Mouse (Mus musculus): ENCODE data around the gene Fam83b.

Fam83b gene

GRCm38 (mm10) chr9:76566515-76567280 lies at the start of gene Fam83b:
TSS of gene Fam83b (minus strand) at chr9:76567116.
- peak; percentile 14 for DNase-seq (ENCODE audit: low spot score)

GRCm38 (mm10) chr9:76614165-76614564 lies 47.2 kb upstream of the Fam83b start:
- DNase-seq (ENCODE audit: low spot score): no peak

GRCm38 (mm10) chr9:76603744-76604143 lies 36.8 kb upstream of the Fam83b start:
- DNase-seq (ENCODE audit: low spot score): no peak

DNA sequence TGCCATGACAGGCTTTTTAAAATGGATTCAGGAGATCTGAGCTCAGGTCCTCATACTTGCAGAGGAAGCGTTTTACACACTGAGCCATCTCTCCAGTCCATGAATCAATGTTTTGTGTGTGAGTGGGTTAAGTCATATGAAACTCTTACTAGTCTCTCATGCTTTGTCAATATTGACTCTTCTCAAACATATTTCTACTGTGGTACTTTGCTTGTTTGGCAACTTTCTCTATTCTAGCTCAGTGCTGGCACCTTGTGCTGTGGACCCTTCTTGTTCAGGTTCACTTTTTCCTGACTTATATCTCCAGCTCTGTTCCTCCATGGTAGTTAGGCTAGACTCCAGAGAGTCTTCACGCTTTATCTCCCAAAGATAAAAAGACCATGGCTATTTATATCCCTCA lies 36.0 kb upstream of the Fam83b start:
- DNase-seq (ENCODE audit: low spot score): no peak

- DNase-seq (ENCODE audit: low spot score): no peak
These were observed 30.5 kb upstream of the Fam83b start for GRCm38 (mm10) chr9:76597395-76597794.

DNA sequence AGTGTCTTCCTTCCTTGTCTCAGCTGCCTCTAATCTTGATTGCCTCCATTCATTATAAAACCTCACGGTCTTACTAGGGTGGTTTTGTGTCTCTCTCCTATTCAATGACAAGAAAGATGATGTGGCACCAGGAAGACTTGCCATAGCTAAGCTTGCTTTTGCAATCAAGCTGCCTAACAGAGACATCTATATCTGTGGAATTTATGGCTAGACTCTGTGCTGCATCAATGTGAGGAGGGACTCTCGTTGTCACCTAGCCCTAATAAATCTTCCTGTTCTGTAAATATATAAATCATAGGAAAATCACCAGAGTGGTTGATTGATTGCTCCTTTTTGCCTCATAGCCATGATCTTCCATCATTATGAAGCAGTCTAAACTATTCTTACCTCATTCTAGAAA lies 26.9 kb upstream of the Fam83b start:
- no peak for DNase-seq (ENCODE audit: low spot score)

DNA sequence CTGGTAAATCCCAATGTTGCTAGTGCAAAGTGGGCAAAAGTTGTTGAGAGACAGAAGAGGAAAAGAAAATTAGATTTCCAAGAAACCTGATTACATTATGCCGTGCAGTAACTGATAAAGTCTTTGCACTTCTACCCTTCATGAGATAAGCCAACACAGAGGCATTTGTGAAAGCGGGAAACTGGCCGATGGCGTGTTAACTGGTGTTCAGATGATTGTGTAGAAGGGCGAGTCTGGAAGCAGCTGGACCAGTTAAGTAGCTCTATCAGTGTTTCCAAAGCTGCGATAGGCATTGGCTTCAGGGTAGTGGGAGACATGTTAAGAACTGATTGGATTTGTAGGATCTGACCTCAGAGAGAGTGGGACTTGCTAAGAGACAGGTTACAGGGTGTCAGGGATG lies 17.0 kb upstream of the Fam83b start:
- no peak for DNase-seq (ENCODE audit: low spot score)

DNA sequence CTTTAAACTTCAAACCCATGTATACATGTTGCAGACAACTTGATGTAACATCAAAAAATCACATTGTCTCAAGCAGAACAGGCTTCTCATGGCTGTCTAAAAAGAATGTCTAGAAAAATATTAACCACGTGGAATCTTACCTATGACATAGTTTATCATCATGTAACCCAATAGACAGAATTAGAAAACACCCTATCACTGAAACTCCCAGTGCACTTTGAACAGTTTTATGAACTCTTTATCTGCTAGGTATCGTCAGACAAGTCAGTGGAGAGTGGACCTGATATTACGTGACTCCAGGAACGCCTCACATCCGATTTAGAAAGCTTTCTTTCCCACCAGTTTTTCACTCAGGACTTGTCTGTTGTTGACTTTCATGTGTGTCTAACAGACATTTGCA lies 15.1 kb upstream of the Fam83b start:
- DNase-seq (ENCODE audit: low spot score): no peak

DNA sequence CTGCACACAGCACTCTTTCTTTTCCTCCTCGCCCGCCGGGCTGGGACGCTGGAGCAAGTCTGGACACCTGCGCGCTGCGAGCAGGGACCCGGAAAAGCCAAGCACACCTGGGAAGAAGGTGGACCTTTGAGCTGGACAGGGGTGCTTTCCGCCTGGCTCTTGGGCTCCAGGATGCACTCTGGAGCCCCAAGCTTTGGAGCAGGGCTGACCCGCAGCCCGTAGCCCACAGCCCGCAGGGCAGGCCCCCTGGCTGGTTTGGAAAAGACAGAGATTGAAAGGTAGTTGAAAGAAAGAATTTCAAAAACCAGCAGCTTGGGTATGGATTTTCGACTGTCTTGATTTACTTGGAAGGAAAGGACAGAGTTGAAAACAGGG lies 352 bp upstream of the Fam83b start:
- no peak for DNase-seq (ENCODE audit: low spot score)

DNA sequence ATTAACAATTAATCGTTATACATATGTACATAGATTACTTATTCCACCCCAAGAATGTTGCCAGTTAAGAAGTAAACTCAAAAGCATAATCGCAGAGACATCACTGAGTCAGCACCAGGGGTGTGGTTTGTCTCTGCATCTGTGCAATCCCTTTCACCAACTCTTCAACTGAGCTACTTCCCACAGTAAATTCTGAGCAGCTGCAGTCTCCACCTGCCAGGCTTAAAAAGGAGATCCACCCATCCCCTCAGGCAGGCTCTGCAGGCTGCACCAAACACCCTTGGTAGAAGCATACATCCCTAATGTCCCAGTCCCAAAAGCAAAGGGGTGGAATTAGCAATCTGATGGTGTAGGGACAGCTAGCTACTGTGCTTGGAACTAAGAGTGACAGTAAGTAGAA lies 1.3 kb downstream of the Fam83b start:
- DNase-seq (ENCODE audit: low spot score): no peak

DNA sequence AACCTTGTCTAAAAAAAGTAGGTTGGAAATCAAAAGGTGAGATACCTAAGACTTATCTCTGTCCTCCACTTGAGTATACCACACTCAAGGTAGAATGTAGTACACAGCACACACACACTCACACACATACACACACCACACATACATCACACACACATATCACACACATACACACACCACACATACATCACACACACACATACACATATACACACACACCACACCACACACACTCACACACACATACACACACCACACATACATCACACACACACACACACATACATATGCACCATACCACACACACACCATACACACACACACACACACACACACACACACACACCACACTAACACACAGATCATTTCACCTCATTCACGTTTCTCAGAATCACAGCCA lies 2.8 kb downstream of the Fam83b start:
- no peak for DNase-seq (ENCODE audit: low spot score)

GRCm38 (mm10) chr9:76562794-76563193 lies 4.1 kb downstream of the Fam83b start:
- no peak for DNase-seq (ENCODE audit: low spot score)

DNA sequence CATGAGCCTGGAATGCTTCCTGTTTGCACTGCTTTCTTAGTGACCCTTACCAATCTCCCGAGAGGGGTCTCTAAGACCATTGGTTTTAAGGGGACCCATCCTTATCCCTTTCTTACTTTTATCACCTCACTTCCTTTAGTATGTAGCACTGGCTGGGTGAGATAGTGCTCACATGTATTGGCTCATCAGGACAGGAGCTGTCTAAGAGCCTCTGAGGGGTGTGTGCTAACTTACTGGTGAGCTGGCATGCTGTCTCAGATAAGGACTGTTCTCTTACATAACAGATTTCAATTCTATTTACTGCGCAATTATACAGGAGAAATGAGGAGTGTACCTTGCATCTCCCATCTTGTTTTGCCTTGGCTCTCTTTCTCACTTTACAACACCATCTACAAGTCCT lies 7.7 kb downstream of the Fam83b start:
- no peak for DNase-seq (ENCODE audit: low spot score)

- no peak for DNase-seq (ENCODE audit: low spot score)
These were observed 13.2 kb downstream of the Fam83b start for GRCm38 (mm10) chr9:76553758-76554157.

- no peak for DNase-seq (ENCODE audit: low spot score)
These were observed 13.8 kb downstream of the Fam83b start for GRCm38 (mm10) chr9:76553115-76553514.

GRCm38 (mm10) chr9:76546714-76547113 lies 20.2 kb downstream of the Fam83b start:
- no peak for DNase-seq (ENCODE audit: low spot score)

- no peak for DNase-seq (ENCODE audit: low spot score)
These were observed 26.2 kb downstream of the Fam83b start for GRCm38 (mm10) chr9:76540684-76541083.

GRCm38 (mm10) chr9:76539953-76540621 lies 26.8 kb downstream of the Fam83b start:
- no peak for DNase-seq (ENCODE audit: low spot score)

DNA sequence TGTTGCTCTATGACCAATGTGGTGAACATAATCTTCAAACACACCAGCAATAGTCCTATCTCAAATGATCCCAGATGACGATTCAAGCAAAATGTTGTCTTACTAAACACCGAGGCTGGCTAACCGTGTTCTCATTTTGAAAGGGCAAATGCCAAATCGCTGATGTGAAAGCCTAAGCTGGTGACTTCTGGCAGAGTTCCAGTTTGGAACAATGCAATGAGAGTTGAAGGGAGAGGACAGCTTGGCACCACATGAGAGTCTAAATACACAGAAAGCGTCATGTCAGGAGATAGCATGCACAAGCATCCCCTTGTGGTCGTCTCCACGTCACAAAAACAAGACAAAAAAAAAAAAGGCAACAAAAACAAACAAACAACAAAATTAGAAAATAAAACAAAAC lies 27.6 kb downstream of the Fam83b start:
- no peak for DNase-seq (ENCODE audit: low spot score)

- no peak for DNase-seq (ENCODE audit: low spot score)
These were observed 30.9 kb downstream of the Fam83b start for GRCm38 (mm10) chr9:76536032-76536431.

DNA sequence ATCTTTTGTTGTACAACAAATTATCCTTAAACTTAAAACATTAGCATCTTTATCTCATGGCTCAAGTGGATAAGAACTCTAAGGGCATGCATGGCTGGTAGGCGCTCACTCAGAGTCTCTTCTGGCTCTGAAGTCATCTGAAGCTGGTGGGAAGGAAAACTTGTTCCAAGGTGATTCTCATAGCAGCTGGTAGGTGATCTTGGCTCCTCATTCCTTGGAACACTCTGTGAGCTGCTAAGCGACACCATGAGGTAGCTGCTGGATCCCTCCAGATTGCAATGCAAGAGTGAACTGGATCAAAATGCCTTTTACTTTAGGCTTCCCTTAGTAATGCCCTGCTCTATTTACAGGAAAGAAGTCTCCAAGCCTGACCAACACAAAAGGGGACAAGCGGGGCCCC lies 34.5 kb downstream of the Fam83b start:
- DNase-seq (ENCODE audit: low spot score): no peak

GRCm38 (mm10) chr9:76531368-76531767 lies 35.5 kb downstream of the Fam83b start:
- no peak for DNase-seq (ENCODE audit: low spot score)

DNA sequence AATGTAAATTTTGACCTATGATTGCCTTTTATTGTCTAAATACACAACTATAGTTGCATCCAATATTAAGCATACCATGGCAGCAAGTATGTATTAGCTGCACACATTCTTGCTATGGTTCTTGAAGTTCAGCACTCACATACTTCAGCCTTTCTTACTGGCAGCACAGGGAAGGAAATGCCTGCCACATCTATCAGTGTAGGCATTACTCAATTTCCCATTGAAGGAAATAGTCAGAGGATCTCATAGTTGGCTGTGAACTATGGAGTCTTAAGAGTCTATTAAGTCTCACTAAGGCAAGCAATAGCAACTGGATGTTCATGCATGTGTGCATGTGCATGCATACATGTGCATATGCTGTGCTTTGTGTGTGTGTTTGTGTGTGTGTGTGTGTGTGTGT lies 41.3 kb downstream of the Fam83b start:
- no peak for DNase-seq (ENCODE audit: low spot score)

- no peak for DNase-seq (ENCODE audit: low spot score)
These were observed 43.8 kb downstream of the Fam83b start for GRCm38 (mm10) chr9:76523075-76523474.
